Mouse (Mus musculus) lung, adult 2 months (tissue): ENCODE data around the gene Adamts9.

ENCODE experiments used
- CTCF ChIP-seq: fragments of 200-500 bp; IDR thresholded peaks from 2 replicates; pipeline ENCODE4 v1.5.1; 2011; ENCODE audit warnings: mild to moderate bottlenecking, low read length, control low read depth; ENCODE audit not compliant: insufficient read depth
- POLR2A ChIP-seq: fragments of 200-500 bp; IDR thresholded peaks from 2 replicates; pipeline ENCODE4 v1.6.1; 2011; ENCODE audit warnings: low read depth, mild to moderate bottlenecking, control low read depth, low read length, borderline replicate concordance; ENCODE audit errors: extremely low read depth

GRCm38 (mm10) chr6:92784782-92785181 lies 158.5 kb downstream of the Adamts9 start:
- TF ChIP-seq CTCF = peak; percentile 79
- no peak for TF ChIP-seq POLR2A
